Mouse (Mus musculus) layer of hippocampus, postnatal 36 days (tissue): ENCODE data around the gene Zfp612. TPM values are rescaled to one million over a fixed set of nuclear protein-coding genes. Genes with fewer than 3 reads are reported as not detected.
"Not testable (repeated sequence)": the region's sequence is repeated elsewhere in the genome, so short reads cannot be mapped to it uniquely, and the experiment has no call there.

Experiments
- DNase-seq, 2 experiments: peaks; one replicate each; pipeline ENCODE4 v3.0.0; 2022
- total RNA-seq, 2 experiments: library from RNA; stranded (reverse); gene quantifications; 2 replicates each; pipeline ENCODE4 v1.2.3; 2021

Gene Zfp612
- total RNA-seq = 10 to 100 TPM; 26.8 to 27.4 TPM

- peak; percentile 63 to 67 for DNase-seq
Measured at GRCm38 (mm10) chr8:110079282-110080221, at the start of gene Zfp612. Zfp612 (plus strand) TSS chr8:110079746.

GRCm38 (mm10) chr8:110033771-110034170 is 45.8 kb upstream of the Zfp612 start:
- DNase-seq = not testable (repeated sequence)

- no peak for DNase-seq
Measured at GRCm38 (mm10) chr8:110034331-110034730, 45.2 kb upstream of the Zfp612 start.

- peak; percentile 25 to 29 for DNase-seq
Measured at GRCm38 (mm10) chr8:110036156-110036555, 43.4 kb upstream of the Zfp612 start.

GRCm38 (mm10) chr8:110039216-110039615 is 40.3 kb upstream of the Zfp612 start:
- DNase-seq = no peak

- DNase-seq = no peak
Measured at GRCm38 (mm10) chr8:110039659-110040058, 39.9 kb upstream of the Zfp612 start, which contains the start of gene Chst4. Chst4 (minus strand) TSS chr8:110039740.

- no peak for DNase-seq
Measured at GRCm38 (mm10) chr8:110040509-110040908, 39.0 kb upstream of the Zfp612 start.

GRCm38 (mm10) chr8:110051208-110051607 is 28.3 kb upstream of the Zfp612 start:
- no peak for DNase-seq

GRCm38 (mm10) chr8:110058207-110058606 is 21.3 kb upstream of the Zfp612 start:
- no peak for DNase-seq

GRCm38 (mm10) chr8:110064161-110064560 is 15.4 kb upstream of the Zfp612 start:
- DNase-seq = no peak

- no peak for DNase-seq
Measured at GRCm38 (mm10) chr8:110064606-110065365, 14.8 kb upstream of the Zfp612 start.

GRCm38 (mm10) chr8:110065676-110066075 is 13.9 kb upstream of the Zfp612 start:
- DNase-seq = no peak

GRCm38 (mm10) chr8:110069706-110070105 is 9.8 kb upstream of the Zfp612 start:
- no peak for DNase-seq

GRCm38 (mm10) chr8:110071600-110071999 is 7.9 kb upstream of the Zfp612 start:
- peak; percentile 49 to 54 for DNase-seq

GRCm38 (mm10) chr8:110074496-110074895 is 5.0 kb upstream of the Zfp612 start:
- DNase-seq = no peak

GRCm38 (mm10) chr8:110082416-110083105 is 3.0 kb downstream of the Zfp612 start:
- DNase-seq = no peak

- DNase-seq = no peak
Measured at GRCm38 (mm10) chr8:110091869-110092268, 12.3 kb downstream of the Zfp612 start.

- DNase-seq = no peak
Measured at GRCm38 (mm10) chr8:110100907-110101306, 21.4 kb downstream of the Zfp612 start, which contains the start of gene Gm21964. Gm21964 (plus strand) TSS chr8:110101207.

- DNase-seq = no peak
Measured at GRCm38 (mm10) chr8:110101676-110102075, 22.1 kb downstream of the Zfp612 start.

GRCm38 (mm10) chr8:110102653-110103052 is 23.1 kb downstream of the Zfp612 start, which contains the start of gene Gm17720:
Gm17720 (minus strand) TSS chr8:110102753.
- no peak for DNase-seq

- peak; percentile 19 to 26 for DNase-seq
Measured at GRCm38 (mm10) chr8:110119715-110120114, 40.2 kb downstream of the Zfp612 start.

GRCm38 (mm10) chr8:110130537-110130936 is 51.0 kb downstream of the Zfp612 start:
- peak; percentile 68 to 81 for DNase-seq
